Mouse (Mus musculus) c-Kit-positive CD71-negative TER-119-negative erythroid progenitor cells, embryonic 14.5 days (primary cell): ENCODE results near the gene Shroom3.

ENCODE experiments used
- DNase-seq: peaks from one replicate; pipeline ENCODE4 v3.0.0-alpha.2; 2013; ENCODE audit warnings: low read depth

The Shroom3 gene

DNA sequence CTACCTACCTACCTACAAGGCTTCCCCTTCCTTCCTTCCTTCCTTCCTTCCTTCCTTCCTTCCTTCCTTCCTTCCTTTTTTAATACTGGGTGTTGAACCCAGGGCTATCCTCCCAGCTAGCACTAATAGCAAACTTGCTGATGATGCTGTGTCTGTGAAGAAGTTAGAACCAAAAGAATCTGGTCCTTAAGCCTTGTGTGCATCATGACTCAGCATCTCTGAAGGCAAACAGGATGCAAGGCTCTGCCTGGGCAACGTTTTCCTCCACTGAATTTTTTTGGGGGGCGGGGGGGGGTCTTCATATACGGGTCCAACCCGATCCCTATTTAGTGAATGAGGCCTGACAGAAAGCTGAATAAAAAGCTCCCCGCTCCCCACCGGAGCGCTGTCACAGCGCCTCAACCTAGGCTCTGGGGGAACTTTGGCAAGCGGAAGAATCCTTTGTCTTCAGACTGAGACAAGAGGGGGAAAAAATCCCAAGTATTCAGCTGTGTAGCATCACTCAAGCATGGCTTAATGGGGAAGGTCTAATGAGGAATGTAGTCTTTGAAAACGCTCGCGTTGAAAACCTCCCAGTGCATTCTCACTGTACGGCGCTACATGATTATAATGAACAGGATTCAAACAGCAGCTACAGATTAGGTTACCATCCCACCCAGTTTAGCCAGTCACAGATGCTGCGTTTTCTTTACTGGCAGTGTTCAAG is 15.0 kb downstream of the Shroom3 start:
- no peak for DNase-seq

DNA sequence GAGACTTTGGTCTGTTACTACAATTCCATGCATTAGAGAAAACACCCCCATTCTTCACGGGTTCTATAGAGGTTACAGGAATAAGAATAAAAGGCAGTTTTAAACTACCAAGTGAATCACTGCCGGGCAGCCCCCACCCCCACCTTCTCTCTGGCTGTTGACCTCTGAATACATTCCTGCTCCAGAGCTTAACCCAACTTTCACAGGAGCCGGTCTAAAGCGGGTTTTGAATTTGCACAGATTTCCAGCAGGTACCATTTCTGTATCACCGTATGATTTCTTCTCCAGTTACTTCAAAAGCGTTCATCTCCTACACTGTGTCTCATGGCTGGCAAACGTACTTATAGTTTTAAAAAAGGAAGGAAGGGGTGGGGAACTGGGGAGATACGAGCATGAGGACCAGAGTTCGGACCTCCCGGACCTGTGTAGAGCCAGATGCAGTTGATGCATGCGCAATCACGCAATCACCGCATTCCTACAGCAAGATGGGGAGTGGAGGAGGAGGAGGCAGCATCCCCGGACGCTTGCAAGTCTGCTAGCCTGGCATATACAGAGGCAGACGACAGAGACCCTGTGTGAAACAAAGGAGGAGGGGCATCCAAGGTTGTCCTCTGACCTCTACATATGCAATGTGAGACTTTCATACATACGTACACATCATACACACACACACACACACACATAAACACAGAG is 15.7 kb downstream of the Shroom3 start:
- DNase-seq, result no peak

DNA sequence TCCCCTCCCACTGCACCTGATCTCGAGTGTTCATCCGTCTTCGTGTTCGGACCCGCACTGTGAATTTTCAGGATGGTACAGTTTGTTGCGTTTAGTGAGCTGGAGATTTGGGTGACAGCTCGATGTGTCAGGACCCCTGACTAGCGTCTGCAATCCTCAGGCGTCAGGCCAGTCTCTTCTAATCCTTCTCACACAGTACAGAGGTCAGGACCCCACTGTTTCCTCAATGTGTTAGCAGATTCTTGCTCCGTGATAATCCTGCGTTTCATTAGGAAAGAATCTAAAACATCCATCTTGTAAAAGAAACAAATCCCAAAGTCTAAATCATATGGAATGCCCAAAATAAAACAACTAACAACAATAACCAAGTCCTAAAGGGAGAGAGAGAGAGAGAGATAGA is 18.5 kb downstream of the Shroom3 start:
- DNase-seq, result no peak

DNA sequence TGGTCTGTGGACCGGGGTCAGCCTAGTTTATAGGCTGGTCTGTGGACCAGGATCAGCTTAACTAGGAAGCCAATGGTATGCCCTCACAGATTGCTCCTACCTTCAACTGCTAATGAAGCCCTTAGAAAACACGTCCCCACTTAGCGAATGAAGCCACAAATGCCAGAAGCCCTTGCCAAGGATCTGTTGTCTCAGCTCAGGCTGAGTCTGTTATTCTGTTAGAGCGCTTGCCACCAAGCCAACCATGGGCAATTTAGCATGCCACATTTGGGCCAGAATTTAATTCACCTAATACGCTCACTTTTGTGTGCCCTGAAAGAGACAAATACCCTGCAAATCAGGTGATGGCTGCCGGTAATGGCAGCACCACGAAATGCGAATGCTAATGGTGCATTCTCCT is 20.4 kb downstream of the Shroom3 start:
- no peak for DNase-seq

DNA sequence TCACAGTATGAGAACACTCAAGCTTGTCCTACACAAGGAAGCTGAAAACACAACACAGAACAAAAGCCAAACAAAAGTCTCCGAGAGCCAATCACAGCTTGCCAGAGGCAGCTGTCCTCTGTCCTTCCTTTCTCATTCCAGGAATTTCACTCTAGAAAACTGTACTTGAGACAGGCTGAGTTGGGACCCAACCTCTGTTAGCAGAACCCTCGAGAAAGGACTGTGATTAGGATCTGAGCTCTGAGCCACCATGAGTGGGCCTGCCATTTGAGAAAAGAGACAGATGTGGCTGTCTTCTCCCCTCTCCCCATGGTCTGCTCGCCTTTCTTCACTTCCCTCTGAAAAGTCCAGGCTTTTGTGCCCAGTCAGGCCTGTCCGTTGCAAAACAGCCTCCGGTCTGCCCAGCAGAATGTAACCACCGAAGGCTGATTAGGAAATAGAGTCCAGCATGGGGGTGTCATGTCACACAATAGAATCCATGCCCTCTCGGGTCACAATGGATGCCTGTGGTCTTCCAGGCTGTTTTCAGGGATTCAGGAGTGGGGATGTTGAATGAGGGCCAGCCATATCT is 24.8 kb downstream of the Shroom3 start:
- DNase-seq, result no peak

DNA sequence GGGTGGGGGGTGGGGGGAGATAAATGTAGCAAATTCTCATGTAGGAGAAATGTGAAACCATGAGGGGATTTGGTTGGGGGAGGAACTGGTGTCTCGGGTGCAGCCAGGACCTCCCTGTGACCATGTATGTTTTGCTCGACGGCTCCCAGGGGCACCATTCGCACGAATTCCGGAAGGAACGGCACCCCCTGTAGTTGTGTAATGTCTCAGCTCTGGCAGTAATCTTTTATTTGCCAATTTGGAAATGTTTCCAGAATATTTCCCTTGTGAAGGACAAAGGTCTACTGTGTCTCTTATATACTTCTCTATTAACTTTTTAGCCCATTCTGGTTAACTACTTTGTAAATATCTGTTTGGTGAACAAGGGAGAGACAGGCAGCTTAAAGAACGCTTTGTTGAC is 27.5 kb downstream of the Shroom3 start:
- no peak for DNase-seq

DNA sequence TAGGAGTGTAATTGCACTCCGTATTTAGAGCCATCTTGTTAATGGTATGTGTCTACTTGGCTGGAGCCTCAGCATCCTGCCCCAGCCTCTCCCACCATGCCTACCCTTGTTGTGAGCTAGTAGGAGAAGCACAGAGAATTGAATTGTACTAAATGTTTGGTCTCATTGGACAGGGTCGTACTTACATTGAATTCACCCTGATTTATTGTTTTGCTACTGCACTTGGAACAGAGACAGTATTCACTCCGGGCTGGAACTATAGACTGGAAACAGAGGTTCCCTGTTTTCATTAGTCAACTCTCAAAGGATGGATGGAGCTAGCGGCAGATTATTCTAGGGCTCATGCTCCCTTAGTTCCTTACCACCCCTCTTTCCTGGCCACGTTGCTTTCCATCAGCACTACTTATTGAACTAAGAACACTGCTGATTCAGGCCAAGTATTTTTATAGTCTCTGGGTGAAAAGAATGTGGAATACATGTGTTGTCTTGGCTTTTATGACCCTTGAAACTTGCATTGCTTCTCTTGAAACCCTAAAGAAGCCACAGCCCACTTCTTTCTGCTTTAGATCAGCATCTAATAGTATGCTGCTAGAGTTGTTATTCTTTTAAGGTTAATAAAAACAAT is 28.5 kb downstream of the Shroom3 start:
- no peak for DNase-seq

DNA sequence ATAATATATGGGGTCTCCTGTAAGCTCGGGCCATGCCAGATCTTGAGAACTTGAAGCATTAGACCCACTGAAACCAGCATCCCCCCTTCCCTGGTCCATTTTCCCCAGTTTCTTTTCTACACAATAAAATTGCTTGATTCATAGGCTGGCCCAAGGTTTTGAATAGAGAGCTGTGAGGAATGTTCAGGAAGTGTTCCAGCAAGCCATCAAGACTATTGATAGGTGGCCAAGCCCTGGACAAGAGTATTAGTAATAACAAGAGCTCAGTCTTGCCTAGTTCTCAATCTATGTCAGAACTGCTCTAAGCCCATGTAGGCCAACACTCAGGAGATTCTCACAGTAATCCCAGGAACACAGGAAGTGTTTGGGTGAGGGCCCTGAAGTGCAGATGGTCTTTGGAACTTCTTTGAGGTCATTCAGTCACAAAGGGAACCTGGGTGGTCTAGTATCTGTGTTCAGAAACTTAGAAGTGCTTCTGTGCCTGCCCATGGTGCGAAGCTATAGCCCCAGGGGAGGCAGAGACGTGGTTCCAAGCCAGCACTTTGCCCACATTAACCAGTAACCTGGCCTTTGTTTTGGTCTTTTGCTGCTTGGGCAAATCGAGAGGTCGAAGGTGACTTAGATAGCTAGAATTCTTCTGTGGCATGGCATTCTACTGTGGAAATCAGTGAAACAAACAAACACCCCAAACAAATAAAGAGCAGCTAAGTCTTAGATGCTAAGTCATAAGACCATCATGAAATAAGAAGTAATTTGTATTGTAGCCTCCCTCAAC is 29.6 kb downstream of the Shroom3 start:
- DNase-seq, result no peak

DNA sequence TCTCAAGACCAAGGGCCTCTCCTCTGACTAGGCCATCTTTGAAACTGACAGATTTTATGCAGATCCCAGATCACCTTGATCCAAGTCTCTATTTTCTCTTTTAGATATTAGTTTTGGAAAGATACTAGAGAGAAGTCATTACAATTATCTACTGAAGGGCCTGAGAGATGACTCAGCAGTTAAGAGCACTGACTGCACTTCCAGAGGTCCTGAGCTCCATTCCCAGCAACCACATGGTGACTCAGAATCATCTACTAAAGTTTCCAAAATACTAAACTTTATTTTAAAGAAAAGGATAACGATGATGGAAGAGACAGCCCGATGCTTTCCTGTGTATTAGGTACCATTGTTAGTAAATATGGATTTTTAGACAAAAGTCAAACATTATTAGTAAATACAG is 31.7 kb downstream of the Shroom3 start:
- no peak for DNase-seq

DNA sequence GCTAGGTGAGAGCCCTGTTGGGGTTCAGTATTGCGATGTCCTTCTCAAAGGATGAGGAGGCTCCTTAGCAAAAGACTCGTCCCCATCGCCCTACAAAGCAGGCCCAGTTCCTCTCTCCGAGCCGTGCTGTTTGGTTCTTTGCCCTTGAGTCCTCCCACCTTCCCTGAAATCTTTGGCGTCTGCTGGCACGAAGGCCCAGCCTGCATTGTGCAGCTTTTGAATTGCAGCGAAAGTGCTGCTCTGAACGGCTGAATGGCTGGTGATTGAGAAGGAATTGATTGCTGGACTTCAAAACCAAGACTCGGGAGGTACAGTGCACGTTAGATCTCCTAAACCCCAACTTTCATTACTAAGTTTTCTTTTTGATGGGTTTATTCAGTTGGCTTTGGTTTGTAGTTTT is 32.1 kb downstream of the Shroom3 start:
- no peak for DNase-seq

DNA sequence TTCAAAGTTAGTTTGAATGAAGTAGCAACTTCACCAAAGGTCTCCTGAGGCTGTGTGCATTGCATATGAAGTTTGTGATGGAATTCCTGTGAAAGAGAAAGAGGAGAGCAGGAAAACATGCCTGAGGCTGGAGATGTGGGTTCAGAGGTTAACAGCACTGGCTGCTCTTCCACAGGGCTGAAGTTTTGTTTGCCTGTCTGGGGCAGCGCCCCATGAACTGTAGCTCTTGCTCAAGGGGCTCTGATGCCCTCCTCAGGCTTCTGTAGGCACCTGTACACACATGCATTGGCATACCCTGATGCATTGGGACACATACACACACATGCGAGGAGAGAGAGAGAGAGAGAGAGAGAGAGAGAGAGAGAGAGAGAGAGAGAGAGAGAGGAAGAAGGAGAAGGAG is 32.7 kb downstream of the Shroom3 start:
- no peak for DNase-seq

DNA sequence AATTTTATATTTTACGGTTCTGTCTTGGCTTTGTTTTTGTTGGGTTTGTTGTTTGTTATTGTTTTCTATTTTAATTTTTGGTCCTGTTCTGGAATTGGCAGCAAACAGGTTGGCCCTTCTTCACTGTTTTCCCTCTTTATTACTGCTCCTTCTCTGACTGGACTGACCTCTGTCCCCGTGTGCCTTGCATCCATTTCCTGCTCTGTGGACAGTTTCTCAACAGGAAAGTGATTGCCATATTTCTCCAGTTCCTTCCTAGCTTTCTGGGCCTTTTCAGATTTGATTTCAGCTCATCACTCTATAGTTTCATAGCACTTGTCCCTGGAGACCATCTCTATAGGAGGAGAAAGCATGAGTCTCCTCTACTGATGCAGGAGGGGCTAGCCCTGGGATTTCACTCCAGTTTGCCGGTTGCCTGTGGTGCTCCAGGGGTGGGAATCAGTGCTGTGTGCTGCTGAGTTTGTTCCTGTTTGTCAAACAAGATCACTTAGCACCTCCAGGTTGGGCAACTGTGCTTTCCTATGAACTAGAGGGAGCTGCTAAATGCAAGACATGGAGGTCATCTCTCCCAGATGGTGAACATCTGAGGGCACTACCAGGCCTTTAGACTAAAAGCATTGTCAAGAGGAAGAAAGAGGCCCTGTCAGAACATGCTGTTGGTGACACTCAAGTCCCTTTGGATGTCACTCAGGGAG is 34.6 kb downstream of the Shroom3 start:
- no peak for DNase-seq

DNA sequence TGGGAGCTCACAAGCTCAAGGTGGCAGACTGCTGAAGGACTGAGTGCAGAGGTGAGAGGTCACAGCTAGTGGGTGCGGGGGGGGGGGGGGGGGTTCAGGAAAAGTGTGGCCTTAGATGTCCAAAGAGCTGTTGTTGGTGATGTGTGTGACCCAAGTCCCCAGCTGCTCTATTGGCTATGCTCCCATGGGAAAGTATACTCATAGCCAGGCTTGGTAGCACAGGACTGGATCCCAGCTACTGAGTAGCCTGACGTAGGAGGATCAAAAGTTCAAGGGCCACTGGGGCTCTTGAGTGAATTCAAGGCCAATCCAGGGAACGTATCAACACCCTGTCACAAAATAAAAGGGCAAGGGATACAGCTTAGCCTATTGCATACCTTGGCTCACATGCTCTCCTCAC is 35.6 kb downstream of the Shroom3 start:
- no peak for DNase-seq

DNA sequence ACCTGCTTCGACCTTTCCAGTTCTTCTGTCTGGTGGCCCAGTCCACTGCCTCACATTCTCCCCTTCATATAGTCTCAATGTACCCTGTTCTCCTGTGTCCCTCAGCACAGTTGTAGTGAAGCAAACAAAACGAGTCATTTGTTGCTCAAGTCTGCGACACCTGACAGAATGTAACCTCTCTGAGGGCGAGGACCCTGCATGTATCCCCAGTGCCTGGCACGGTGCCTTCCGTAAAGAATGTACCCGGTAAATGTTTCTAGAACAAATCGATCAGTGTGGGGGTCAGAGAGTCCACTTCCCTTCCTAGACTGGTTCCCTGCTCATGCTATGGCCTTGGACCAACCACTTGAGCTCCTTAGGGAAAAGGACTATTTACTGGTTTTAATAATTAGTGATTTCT is 38.4 kb downstream of the Shroom3 start:
- no peak for DNase-seq

DNA sequence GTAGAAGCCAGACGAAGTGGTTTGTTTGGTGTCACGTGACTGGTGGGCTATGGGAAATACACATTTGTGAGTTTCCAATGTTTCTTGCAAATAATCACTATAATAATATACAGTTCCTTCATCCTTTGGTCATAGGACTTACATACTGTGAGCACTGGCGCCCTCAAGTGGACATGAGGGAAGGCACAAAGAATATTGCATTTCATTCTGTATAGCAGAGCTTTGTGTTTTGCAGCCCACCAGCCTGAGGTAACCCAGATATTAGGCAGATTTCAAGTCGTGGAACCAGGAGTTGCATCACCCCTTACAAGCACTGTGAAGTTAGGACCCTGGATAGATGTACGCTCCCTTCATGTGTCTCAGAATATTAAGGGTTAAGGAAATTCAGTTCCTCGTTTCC is 42.7 kb downstream of the Shroom3 start:
- DNase-seq, result peak; percentile 33

DNA sequence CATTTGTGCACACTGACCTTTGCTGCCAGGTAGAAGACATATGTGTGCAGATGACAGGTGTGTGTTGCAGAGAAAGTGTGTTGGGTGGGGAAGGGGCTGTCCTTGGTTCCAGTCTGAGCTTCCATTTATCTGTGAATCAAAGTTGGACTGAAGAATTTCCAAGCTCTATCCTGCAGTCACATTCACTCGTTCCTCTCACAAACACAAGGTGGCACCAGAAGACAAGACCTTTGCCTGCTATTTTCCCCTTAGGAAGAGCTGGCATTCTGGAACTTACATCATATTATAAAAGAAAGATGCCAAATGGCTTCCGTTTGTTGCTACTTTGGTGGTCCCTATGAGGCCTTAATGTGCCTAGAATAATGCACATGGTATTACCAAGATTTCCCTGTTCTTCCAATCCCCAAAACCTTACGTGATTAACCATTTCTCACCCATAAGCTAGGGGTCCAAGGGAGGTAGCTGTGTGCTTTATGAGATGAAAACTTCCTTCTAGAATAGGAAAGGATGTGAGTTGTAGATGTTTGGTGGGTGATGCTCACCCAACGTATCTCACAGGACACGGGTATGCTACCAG is 45.1 kb downstream of the Shroom3 start:
- DNase-seq, result no peak

DNA sequence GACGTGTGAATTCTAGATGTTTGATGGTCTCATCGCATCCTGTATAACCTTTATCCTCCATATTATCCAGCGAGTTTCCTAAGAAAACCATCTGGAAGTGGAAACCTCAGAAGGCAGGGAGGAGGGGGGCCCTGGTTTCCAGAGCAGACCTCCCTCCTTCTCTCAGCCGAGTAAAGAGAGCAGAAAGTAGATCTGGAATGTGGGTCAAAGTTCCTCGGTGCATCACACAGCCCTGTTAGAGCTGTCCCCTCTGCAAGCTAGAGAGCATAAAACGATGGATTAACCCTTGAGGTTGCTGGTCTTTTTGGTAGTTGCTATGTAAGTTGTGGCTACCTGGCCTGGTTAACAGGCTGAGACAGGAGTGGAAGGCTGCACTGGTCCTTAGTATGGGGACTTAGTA is 46.0 kb downstream of the Shroom3 start:
- DNase-seq, result no peak

DNA sequence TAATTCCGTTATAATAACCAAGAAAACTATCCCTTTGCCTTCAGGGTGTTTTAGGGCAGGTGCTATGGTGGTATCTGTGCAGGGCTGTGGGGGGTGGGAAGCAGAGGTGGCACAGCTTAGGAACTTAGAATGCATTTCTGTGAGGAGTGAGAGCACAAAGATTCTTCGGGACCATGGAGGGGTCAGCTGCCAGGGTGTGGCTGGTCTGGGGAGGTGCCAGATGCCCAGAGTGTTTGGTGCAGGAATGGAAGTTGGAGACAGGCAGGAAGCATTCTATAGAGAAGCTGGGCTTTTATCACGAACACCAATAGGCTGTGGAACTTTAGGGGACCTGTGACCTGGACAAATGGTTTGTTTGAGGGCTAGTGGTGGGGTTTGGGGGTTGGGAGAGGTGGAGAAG is 58.6 kb downstream of the Shroom3 start:
- no peak for DNase-seq

DNA sequence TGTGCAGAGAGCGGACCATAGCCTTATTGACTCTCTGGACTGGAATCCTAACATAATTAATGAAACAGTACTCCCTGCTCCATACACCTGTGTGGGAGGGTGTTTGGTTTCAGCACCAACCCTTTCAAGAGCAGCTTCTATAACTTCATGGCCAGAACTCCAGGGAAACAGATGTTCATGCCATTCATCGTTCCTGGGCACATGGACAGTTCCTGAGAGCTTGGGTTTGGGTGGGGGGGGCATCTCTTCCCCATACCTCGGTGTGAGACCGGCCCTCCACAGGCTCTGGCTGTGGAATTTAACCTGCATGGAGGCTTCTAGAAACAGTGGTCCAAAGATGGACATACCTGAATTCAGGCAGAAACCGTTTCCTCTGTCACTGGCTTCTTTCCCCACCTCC is 59.5 kb downstream of the Shroom3 start:
- no peak for DNase-seq

DNA sequence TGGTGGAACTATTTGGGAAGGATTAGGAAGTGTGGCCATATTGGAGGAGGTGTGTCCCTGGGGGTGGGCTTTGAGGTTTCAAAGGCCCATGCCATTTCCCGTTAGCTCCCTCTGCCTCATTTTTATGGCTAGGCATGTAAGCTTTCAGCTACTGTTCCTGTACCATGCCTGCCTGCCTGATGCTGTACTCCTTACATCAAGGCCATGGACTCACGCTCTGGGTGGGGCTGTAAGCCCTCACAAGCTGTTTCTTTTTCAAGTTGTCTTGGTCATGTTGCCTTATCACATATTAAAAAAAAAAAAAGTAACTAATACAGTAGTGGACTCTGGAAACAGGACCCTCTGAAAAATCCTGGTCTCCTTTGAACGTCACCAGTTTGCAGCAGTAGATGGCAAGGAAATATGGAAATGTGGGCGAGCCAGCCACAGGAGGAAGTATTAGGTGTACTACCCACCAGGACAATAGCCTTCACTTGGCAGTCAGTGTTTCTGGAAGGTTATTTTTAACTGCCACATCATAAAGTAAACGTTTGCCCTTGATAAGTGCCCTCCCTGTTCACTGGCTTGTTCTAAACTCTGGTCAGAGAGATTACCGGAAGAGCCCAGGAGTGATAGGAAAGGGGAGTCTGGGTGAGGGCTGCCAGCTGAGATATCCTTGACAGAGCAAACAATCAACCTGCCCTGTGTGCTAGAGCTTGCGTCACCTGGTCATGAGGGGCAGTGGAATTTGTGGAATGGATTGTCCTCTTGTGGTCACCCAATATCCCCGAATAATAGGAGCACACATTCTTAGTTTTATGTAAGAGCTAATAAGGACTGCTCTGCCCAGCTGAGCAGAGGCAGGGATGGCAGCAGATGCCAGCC is 62.4 kb downstream of the Shroom3 start:
- DNase-seq, result no peak
